In the genomic region with DNA sequence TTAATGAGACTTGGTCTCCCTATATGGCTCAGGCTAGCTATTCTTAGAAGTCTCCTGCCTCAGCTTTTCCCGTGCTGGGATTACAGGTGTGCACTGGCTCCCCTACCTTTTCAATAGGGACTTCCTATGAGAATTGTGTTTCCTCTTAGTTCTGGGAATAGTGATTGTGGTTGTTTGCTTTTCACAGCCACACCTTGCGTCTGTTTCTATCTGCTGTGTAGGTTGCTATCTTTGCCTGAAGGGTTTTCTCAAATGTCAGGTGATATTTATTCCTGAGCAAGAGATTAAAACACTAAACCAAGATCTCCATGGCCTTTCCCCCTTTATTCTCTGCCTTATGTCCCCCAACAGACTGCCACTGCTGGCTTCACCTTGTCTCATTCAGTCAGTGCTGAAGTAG, we compare ENCODE assay signal across 28 mouse cellular contexts. TPM values are rescaled to one million over a fixed set of nuclear protein-coding genes. Genes with fewer than 3 reads are reported as not detected.
DNase-seq lines count a peak whose midpoint lies in the region; ATAC-seq and TF ChIP-seq lines count a peak whose summit lies in the region.
"Had no signal": no experiment of that assay in that cellular context is flagged by ENCODE, and none has a peak within 500 bp of the region (broad histone marks: within the 10 kb centered on the region; RNA-seq: fewer than 3 reads in every experiment).

No protein-coding gene starts in this region.

- H3K27ac ChIP-seq in intestine, embryonic 16.5 days (ENCODE audit: low read length): no peak overlapping the region
- H3K27ac ChIP-seq in intestine, embryonic 15.5 days: no peak overlapping the region
- 0 out of 2 replicates have a peak overlapping the region, but pooled peaks have one; percentile 36 for H3K27ac ChIP-seq in olfactory bulb, adult 2 months (ENCODE audit: insufficient read depth, low read depth, low read length)
- H3K27ac ChIP-seq in stomach, embryonic 16.5 days (ENCODE audit: low read length): peak overlapping the region; percentile 65; the same call in 1 of the 2 replicates
- H3K27ac ChIP-seq: embryonic facial prominence, embryonic 13.5 days; embryonic facial prominence, embryonic 15.5 days; forebrain, embryonic 10.5 days; forebrain, embryonic 12.5 days had no signal

- no peaks in the 10 kb centered on the region; the same call in 1 of the 2 replicates for H3K4me1 ChIP-seq in intestine, embryonic 16.5 days (ENCODE audit: control insufficient read depth, insufficient read depth, low read length)
- peaks cover 3% of the 10 kb centered on the region for H3K4me1 ChIP-seq in intestine, embryonic 15.5 days (replicated peaks)
- peaks cover 29% of the 10 kb centered on the region for H3K4me1 ChIP-seq in olfactory bulb, adult 2 months (ENCODE audit: control insufficient read depth, insufficient read depth, low read length)
- H3K4me1 ChIP-seq in stomach, embryonic 16.5 days (ENCODE audit: control insufficient read depth, insufficient read depth, low read length): peaks cover 6% of the 10 kb centered on the region; the same call in 1 of the 2 replicates
- H3K4me1 ChIP-seq: embryonic facial prominence, embryonic 15.5 days; forebrain, embryonic 12.5 days had no signal

- no peaks in the 10 kb centered on the region for H3K9me3 ChIP-seq in intestine, embryonic 16.5 days (ENCODE audit: control insufficient read depth, low read length)
- no peaks in the 10 kb centered on the region for H3K9me3 ChIP-seq in intestine, embryonic 15.5 days
- H3K9me3 ChIP-seq in stomach, embryonic 16.5 days (replicated peaks; ENCODE audit: control insufficient read depth, low read length): no peaks in the 10 kb centered on the region
- H3K9me3 ChIP-seq: embryonic facial prominence, embryonic 13.5 days; embryonic facial prominence, embryonic 15.5 days; forebrain, embryonic 10.5 days; forebrain, embryonic 12.5 days; G1E had no signal

- H3K4me2 ChIP-seq in intestine, embryonic 16.5 days (ENCODE audit: low read depth, low read length): no peak overlapping the region
- no peak overlapping the region for H3K4me2 ChIP-seq in intestine, embryonic 15.5 days (replicated peaks)
- H3K4me2 ChIP-seq in stomach, embryonic 16.5 days (ENCODE audit: low read depth, low read length): no peak overlapping the region
- H3K4me2 ChIP-seq: embryonic facial prominence, embryonic 13.5 days; embryonic facial prominence, embryonic 15.5 days; forebrain, embryonic 12.5 days had no signal

- ATAC-seq in intestine, embryonic 16.5 days: 0 out of 2 replicates have a peak, but pooled peaks have one; percentile 13
- no peak for ATAC-seq in intestine, embryonic 15.5 days
- ATAC-seq in stomach, embryonic 16.5 days (ENCODE audit: insufficient read depth, low FRiP score): peak; percentile 38; the same call in 1 of the 2 replicates
- ATAC-seq: activated CD4-positive, CD25-positive, alpha-beta regulatory T cell, adult 4 months; CD4-positive, CD25-positive, alpha-beta regulatory T cell, adult 4 months; forebrain, embryonic 14.5 days; forebrain, embryonic 16.5 days; Patski had no signal

- DNase-seq in urinary bladder, postnatal 4 days (ENCODE audit: low spot score in 2 of 2): no peak
- DNase-seq in liver: no peak
- DNase-seq: adrenal gland, postnatal 10 days; adrenal gland, postnatal 25 days; B cell, adult 2 months; cerebellum, adult 11 months; cerebellum, adult 18-20 months; cerebellum, adult 8-10 months; cerebellum, adult 9-11 months; cerebellum, postnatal 14 days; cerebellum, postnatal 36 days; embryo, embryonic 11 days had no signal

- no peak for TF ChIP-seq CTCF in olfactory bulb, adult 2 months (IDR thresholded peaks at IDR 0.05; ENCODE audit: insufficient read depth, low read depth, low read length)

- WGBS in intestine, embryonic 16.5 days: 68% methylated on average over 2 of the region's 2 CpGs
- WGBS in intestine, embryonic 15.5 days: 66% methylated on average over 2 of the region's 2 CpGs
- 65% methylated on average over 2 of the region's 2 CpGs for WGBS in olfactory bulb, adult 2 months
- 48% methylated on average over 2 of the region's 2 CpGs for WGBS in stomach, embryonic 16.5 days

- H3K4me3 ChIP-seq in intestine, embryonic 16.5 days (ENCODE audit: low read length): no peak overlapping the region
- H3K4me3 ChIP-seq in intestine, embryonic 15.5 days (replicated peaks): no peak overlapping the region
- H3K4me3 ChIP-seq in olfactory bulb, adult 2 months (ENCODE audit: insufficient read depth, low read depth, low read length): no peak overlapping the region
- H3K4me3 ChIP-seq in stomach, embryonic 16.5 days (replicated peaks; ENCODE audit: low read length): no peak overlapping the region
- H3K4me3 ChIP-seq: embryonic facial prominence, embryonic 13.5 days; embryonic facial prominence, embryonic 15.5 days; erythroblast, embryonic 14.5 days; forebrain, embryonic 10.5 days; forebrain, embryonic 12.5 days had no signal

- no peak for TF ChIP-seq POLR2A in olfactory bulb, adult 2 months (IDR thresholded peaks at IDR 0.05; ENCODE audit: insufficient read depth, low read depth, low read length)

- H3K9ac ChIP-seq in intestine, embryonic 16.5 days (ENCODE audit: low read depth, low read length): no peak overlapping the region
- H3K9ac ChIP-seq in intestine, embryonic 15.5 days: no peak overlapping the region
- no peak overlapping the region for H3K9ac ChIP-seq in stomach, embryonic 16.5 days (ENCODE audit: low read length)
- H3K9ac ChIP-seq: embryonic facial prominence, embryonic 13.5 days; embryonic facial prominence, embryonic 15.5 days; forebrain, embryonic 12.5 days had no signal

- no peaks in the 10 kb centered on the region for H3K27me3 ChIP-seq in intestine, embryonic 16.5 days (replicated peaks; ENCODE audit: control insufficient read depth, insufficient read depth, low read length)
- H3K27me3 ChIP-seq in intestine, embryonic 15.5 days (replicated peaks): no peaks in the 10 kb centered on the region
- no peaks in the 10 kb centered on the region for H3K27me3 ChIP-seq in stomach, embryonic 16.5 days (ENCODE audit: control insufficient read depth, insufficient read depth, low read length)
- H3K27me3 ChIP-seq: CH12.LX; embryonic facial prominence, embryonic 13.5 days; embryonic facial prominence, embryonic 15.5 days; forebrain, embryonic 12.5 days; Patski had no signal

- H3K36me3 ChIP-seq in intestine, embryonic 16.5 days (ENCODE audit: control insufficient read depth, insufficient read depth, low read length): no peaks in the 10 kb centered on the region
- H3K36me3 ChIP-seq in intestine, embryonic 15.5 days: no peaks in the 10 kb centered on the region
- no peaks in the 10 kb centered on the region for H3K36me3 ChIP-seq in stomach, embryonic 16.5 days (ENCODE audit: control insufficient read depth, insufficient read depth, low read length)
- H3K36me3 ChIP-seq: embryonic facial prominence, embryonic 13.5 days; embryonic facial prominence, embryonic 15.5 days; forebrain, embryonic 10.5 days; forebrain, embryonic 12.5 days had no signal

RNA-seq across cellular contexts. Expression of gene Lmtk2, which starts 19.1 kb away (rescaled TPM):
- 4.8 and 5.4 TPM in 2 replicates for polyA plus RNA-seq in intestine, embryonic 16.5 days (2015; fragmentation: Nextera tagmentation; extraction: Ambion mirVana)
- polyA plus RNA-seq in intestine, embryonic 15.5 days (2015; fragmentation: Nextera tagmentation; extraction: Ambion mirVana): 5.6 and 6.7 TPM in 2 replicates
- polyA plus RNA-seq in olfactory bulb, adult 2 months (2012; ENCODE audit: insufficient read depth, insufficient read length, low replicate concordance, missing spikeins): not detected in 2 replicates
- 6.5 TPM in 2 replicates for polyA plus RNA-seq in stomach, embryonic 16.5 days (2015; fragmentation: Nextera tagmentation; extraction: Ambion mirVana)

Comparison
In these comparisons a context has a peak if more than half of its experiments do, and no peak if none do; other contexts are left out.
1. H3K27ac ChIP-seq: peak in olfactory bulb, adult 2 months (single experiment) and stomach, embryonic 16.5 days (single experiment); none in intestine, embryonic 16.5 days (single experiment) and intestine, embryonic 15.5 days (single experiment).